Mouse (Mus musculus) hindbrain, embryonic 15.5 days (tissue): Measurements from ENCODE around the gene Hdac1. TPM values are rescaled to one million over a fixed set of nuclear protein-coding genes. Genes with fewer than 3 reads are reported as not detected.
"Not testable (repeated sequence)": the region's sequence is repeated elsewhere in the genome, so short reads cannot be mapped to it uniquely, and the experiment has no call there.

ENCODE experiments used
- ATAC-seq: fragments of 200-750 bp; cut with Nextera tagmentation; 2 replicates; pipeline ENCODE4 v1.8.0; 2017; ENCODE audit warnings: low read depth, moderate number of reproducible peaks, moderate TSS enrichment; ENCODE audit not compliant: low FRiP score
- H3K27ac ChIP-seq: fragments of 300-500 bp; sonication (generic); replicated peaks from 2 replicates; pipeline ENCODE4 v1.5.1; 2015; ENCODE audit warnings: mild to moderate bottlenecking, inconsistent platforms
- H3K27me3 ChIP-seq: fragments of 300-500 bp; sonication (generic); 2 replicates; pipeline ENCODE4 v1.6.1; 2015; ENCODE audit warnings: control low read depth, inconsistent platforms
- H3K36me3 ChIP-seq: fragments of 300-500 bp; sonication (generic); 2 replicates; pipeline ENCODE4 v1.6.1; 2015; ENCODE audit warnings: control low read depth, inconsistent platforms
- H3K4me1 ChIP-seq: fragments of 300-500 bp; sonication (generic); replicated peaks from 2 replicates; pipeline ENCODE4 v1.6.1; 2015; ENCODE audit warnings: control low read depth, inconsistent platforms
- H3K4me2 ChIP-seq: fragments of 300-500 bp; sonication (generic); 2 replicates; pipeline ENCODE4 v1.6.1; 2015; ENCODE audit warnings: moderate library complexity, mild to moderate bottlenecking, inconsistent platforms
- H3K4me3 ChIP-seq: fragments of 300-500 bp; sonication (generic); 2 replicates; pipeline ENCODE4 v1.5.1; 2015; ENCODE audit warnings: mild to moderate bottlenecking, inconsistent platforms
- H3K9ac ChIP-seq: fragments of 300-500 bp; sonication (generic); 2 replicates; pipeline ENCODE4 v1.6.1; 2015; ENCODE audit warnings: inconsistent platforms
- H3K9me3 ChIP-seq: fragments of 300-500 bp; sonication (generic); 2 replicates; pipeline ENCODE4 v1.6.1; 2016; ENCODE audit warnings: control low read depth, inconsistent platforms
- WGBS: fragments of 180-500 bp; shearing (Covaris S2); methylation state at CpG from one replicate; pipeline ENCODE4 v1.1.7; 2015; 5-methylcytosine and 5-hydroxymethylcytosine counted together
- polyA plus RNA-seq: library from polyadenylated mRNA; unstranded; fragments of >200 nt; fragmentation: Nextera tagmentation; extraction: Ambion mirVana; gene quantifications from 2 replicates; pipeline ENCODE4 v1.2.1, GENCODE M21; 2015

Hdac1 gene
- polyA plus RNA-seq, 1 experiment from 2014 or later: 84.7 TPM

GRCm38 (mm10) chr4:129556532-129557223 lies 14.2 kb upstream of the Hdac1 start:
- Histone ChIP-seq H3K36me3 (no peaks in the 10 kb centered on the region), H3K9me3 (no peaks in the 10 kb centered on the region), H3K4me1 (peaks cover 22% of the 10 kb centered on the region), H3K27ac (peak overlapping the region; percentile 86), H3K9ac (peak overlapping the region; percentile 54), H3K4me3 (peak overlapping the region; percentile 44), H3K27me3 (no peaks in the 10 kb centered on the region), H3K4me2 (peak overlapping the region; percentile 83)
- WGBS: 9% methylated on average over 32 of the region's 33 CpGs
- peak; percentile 79 for ATAC-seq

DNA sequence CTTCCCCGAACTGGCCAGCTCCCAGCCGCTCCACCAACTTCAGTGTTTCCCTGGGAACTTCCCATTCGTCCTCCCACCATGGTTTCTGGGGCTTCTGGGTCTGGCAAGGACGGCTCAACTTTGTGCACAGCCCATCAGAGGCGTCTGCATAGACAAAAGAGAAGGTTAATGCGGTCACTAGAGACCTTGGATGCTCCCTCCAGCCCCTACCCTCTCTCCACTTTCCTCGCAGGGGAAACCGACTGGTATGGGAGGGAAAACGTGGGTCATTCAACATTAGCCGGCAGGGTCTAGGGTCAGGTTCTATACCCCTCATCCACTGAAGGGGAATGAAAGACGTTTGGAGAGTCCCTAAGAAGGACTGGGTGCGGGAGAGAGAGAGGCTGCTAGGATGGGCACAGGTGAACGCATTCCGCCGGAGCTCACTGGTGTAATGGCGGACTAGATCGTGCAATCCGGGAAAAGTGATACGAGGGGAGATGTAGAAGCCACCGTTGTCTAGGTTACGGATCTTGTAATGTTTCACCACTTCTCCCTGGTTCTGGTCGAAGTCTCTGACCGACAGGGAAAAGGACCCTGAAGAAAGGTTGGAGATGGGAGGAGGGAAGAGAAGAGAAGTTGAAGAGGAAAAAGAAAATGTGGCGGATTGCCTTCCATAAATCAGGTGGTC lies 13.5 kb upstream of the Hdac1 start:
- Histone ChIP-seq H3K36me3 (no peaks in the 10 kb centered on the region), H3K4me3 (peak overlapping the region; percentile 44), H3K27me3 (no peaks in the 10 kb centered on the region), H3K9ac (peak overlapping the region; percentile 54), H3K27ac (peak overlapping the region; percentile 86), H3K4me1 (peaks cover 22% of the 10 kb centered on the region), H3K4me2 (peak overlapping the region; percentile 83), H3K9me3 (no peaks in the 10 kb centered on the region)
- peak; percentile 76 for ATAC-seq
- WGBS: under 1% methylated on average over 24 of the region's 24 CpGs

- 3% methylated on average over 16 of the region's 16 CpGs for WGBS
- peak overlapping the region; percentile 83 for H3K4me2 ChIP-seq
- no peaks in the 10 kb centered on the region for H3K9me3 ChIP-seq
- H3K27me3 ChIP-seq: no peaks in the 10 kb centered on the region
- peak overlapping the region; percentile 44 for H3K4me3 ChIP-seq
- peaks cover 22% of the 10 kb centered on the region for H3K4me1 ChIP-seq
- H3K27ac ChIP-seq: peak overlapping the region; percentile 86
- H3K9ac ChIP-seq: peak overlapping the region; percentile 54
- H3K36me3 ChIP-seq: no peaks in the 10 kb centered on the region
- peak; percentile 39; the same call in 1 of the 2 replicates for ATAC-seq
Measured at GRCm38 (mm10) chr4:129555421-129555861, 12.9 kb upstream of the Hdac1 start.

DNA sequence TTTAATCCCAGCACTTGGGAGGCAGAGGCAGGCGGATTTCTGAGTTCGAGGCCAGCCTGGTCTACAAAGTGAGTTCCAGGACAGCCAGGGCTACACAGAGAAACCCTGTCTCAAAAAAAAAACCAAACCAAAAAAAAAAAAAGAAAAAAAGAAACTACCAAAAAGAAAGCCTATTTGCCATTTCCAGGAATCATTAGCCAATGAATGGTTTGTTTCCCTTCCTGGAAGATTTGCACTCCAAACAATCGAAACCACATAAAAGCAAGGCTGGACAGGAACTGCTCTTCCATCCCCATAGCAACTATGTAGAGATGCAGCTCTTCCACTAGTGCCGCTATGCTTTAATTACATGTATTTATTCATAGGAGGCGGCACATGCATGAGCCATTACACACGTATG lies 12.0 kb upstream of the Hdac1 start:
- not testable (repeated sequence) for H3K36me3 ChIP-seq, H3K27me3 ChIP-seq, H3K9ac ChIP-seq, H3K27ac ChIP-seq, H3K9me3 ChIP-seq, H3K4me3 ChIP-seq, ATAC-seq
- 57% methylated on average over 6 of the region's 6 CpGs for WGBS
- Histone ChIP-seq H3K4me2 (peak overlapping the region; percentile 83), H3K4me1 (peaks cover 22% of the 10 kb centered on the region)

- WGBS: 63% methylated on average over 1 of the region's 1 CpGs
- Histone ChIP-seq H3K4me1 (peaks cover 8% of the 10 kb centered on the region), H3K4me2 (no peak overlapping the region), H3K9ac (no peak overlapping the region), H3K27me3 (no peaks in the 10 kb centered on the region), H3K36me3 (no peaks in the 10 kb centered on the region), H3K27ac (no peak overlapping the region), H3K4me3 (no peak overlapping the region), H3K9me3 (no peaks in the 10 kb centered on the region)
- no peak for ATAC-seq
Measured at GRCm38 (mm10) chr4:129550295-129550694, 7.8 kb upstream of the Hdac1 start.

DNA sequence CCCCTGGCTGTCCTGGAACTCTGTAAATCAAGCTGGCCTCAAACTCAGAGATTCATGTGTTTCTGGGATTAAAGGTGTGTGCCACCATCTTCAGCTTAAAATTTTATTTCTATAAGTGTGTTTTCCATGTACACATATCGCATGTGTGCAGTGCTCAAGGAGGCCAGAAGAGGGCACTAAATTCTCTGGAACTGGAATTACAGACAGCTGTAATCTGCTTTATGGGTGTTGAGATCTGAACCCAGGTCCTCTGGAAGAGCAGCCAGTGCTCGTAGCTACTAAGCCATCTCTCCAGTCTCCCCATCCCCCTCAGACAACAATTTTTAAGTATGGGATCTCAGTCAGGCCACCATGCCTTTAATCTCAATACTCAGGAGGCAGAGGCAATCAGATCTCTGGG lies 6.8 kb upstream of the Hdac1 start:
- ATAC-seq: no peak
- H3K27ac ChIP-seq: no peak overlapping the region
- no peak overlapping the region for H3K9ac ChIP-seq
- H3K36me3 ChIP-seq: no peaks in the 10 kb centered on the region
- no peaks in the 10 kb centered on the region for H3K4me1 ChIP-seq
- no peaks in the 10 kb centered on the region for H3K27me3 ChIP-seq
- H3K9me3 ChIP-seq: no peaks in the 10 kb centered on the region
- 96% methylated on average over 2 of the region's 2 CpGs for WGBS
- H3K4me2 ChIP-seq: no peak overlapping the region
- no peak overlapping the region for H3K4me3 ChIP-seq

GRCm38 (mm10) chr4:129547631-129548030 lies 5.1 kb upstream of the Hdac1 start:
- WGBS: 95% methylated on average over 4 of the region's 4 CpGs
- H3K9ac ChIP-seq, ATAC-seq, H3K4me3 ChIP-seq, H3K36me3 ChIP-seq, H3K4me2 ChIP-seq, H3K9me3 ChIP-seq, H3K4me1 ChIP-seq, H3K27me3 ChIP-seq, H3K27ac ChIP-seq: not testable (repeated sequence)

DNA sequence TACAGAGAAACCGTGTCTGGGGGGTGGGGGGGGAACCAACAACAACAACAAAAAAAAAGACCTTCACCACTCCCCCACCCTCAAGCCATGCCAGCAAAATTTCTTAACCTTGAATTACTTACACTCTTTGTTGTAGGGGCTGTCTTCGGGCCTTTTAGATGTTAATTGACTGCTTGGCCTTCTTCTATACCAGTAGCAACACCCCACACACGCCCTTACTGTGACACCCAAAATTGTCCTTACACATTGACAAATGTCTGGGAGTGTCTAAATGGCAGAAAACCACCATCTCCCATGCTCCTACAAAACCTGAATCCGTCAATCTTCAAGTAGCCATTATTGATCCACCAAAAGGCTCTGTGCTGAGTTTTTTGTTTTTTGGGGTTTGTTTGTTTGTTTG lies 1.6 kb upstream of the Hdac1 start:
- Histone ChIP-seq H3K4me1 (peaks cover 26% of the 10 kb centered on the region), H3K36me3 (0 out of 2 replicates have a peak, but pooled peaks cover 6% of the 10 kb centered on the region), H3K4me2 (no peak overlapping the region), H3K27me3 (no peaks in the 10 kb centered on the region), H3K4me3 (no peak overlapping the region), H3K9me3 (no peaks in the 10 kb centered on the region), H3K27ac (no peak overlapping the region), H3K9ac (no peak overlapping the region)
- whole genome bisulfite sequencing: 74% methylated on average over 4 of the region's 4 CpGs
- no peak for ATAC-seq

DNA sequence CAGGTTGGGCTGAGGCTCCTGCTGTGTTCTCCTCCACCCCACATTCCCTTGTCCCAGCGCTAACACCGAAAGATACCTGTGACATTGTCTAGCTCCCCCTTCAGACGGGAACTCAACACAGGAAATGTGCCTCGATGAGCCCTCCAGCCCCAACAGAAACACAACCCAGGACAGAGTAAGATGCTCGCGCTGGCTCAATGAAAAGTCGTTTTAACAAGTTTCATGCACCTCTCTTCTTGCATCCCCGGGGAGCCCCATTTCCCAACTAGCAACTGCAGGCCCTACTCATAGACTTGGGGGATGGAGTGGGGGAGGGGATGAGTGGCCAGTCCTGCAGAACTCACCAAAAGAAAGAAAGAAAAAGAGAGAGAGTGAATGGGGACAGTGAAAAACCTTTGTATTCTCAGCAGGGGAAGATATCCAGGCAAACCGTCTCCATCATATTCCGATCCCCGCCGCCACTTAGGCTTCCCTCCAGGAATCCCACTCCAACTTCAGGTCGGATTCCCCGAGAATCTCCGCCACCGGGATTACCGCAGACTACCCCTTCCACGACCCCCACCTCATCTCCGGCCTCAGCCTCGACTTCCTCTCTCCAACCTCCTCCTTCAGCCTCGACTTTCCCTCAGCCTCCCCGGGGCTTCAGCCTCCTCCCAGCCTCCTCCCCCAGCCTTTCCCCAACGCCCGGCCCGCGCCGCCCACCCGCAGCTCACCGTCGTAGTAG lies 483 bp downstream of the Hdac1 start:
- H3K4me3 ChIP-seq: peak overlapping the region; percentile 80
- no peaks in the 10 kb centered on the region for H3K27me3 ChIP-seq
- H3K27ac ChIP-seq: peak overlapping the region; percentile 74
- H3K9ac ChIP-seq: peak overlapping the region; percentile 78
- peak overlapping the region; percentile 79 for H3K4me2 ChIP-seq
- H3K9me3 ChIP-seq: no peaks in the 10 kb centered on the region
- peaks cover 26% of the 10 kb centered on the region for H3K4me1 ChIP-seq
- WGBS: 1% methylated on average over 30 of the region's 30 CpGs
- 0 out of 2 replicates have a peak, but pooled peaks cover 6% of the 10 kb centered on the region for H3K36me3 ChIP-seq
- ATAC-seq: no peak; the same call in 1 of the 2 replicates

- Histone ChIP-seq H3K9ac (no peak overlapping the region), H3K9me3 (no peaks in the 10 kb centered on the region), H3K27me3 (no peaks in the 10 kb centered on the region), H3K4me1 (peaks cover 26% of the 10 kb centered on the region), H3K4me3 (no peak overlapping the region), H3K36me3 (0 out of 2 replicates have a peak, but pooled peaks cover 6% of the 10 kb centered on the region), H3K4me2 (no peak overlapping the region), H3K27ac (no peak overlapping the region)
- ATAC-seq: no peak
- 82% methylated on average over 6 of the region's 6 CpGs for WGBS
Measured at GRCm38 (mm10) chr4:129540012-129540411, 2.5 kb downstream of the Hdac1 start.

DNA sequence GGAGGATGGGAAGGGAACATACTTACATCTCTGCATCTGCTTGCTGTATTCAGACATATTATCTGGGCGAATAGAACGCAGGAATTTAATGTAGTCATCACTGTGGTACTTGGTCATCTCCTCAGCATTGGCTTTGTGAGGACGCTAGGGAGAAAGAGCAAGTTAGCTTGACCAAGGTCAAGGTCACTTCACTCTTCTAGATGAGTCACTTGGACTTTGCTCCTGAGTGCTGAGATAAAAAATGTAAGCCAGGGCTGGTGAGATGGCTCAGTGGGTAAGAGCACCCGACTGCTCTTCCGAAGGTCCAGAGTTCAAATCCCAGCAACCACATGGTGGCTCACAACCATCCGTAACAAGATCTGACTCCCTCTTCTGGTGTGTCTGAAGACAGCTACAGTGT lies 13.6 kb downstream of the Hdac1 start:
- not testable (repeated sequence) for H3K4me1 ChIP-seq, H3K9me3 ChIP-seq, H3K27ac ChIP-seq, H3K4me2 ChIP-seq, H3K27me3 ChIP-seq, H3K4me3 ChIP-seq, ATAC-seq, H3K9ac ChIP-seq
- H3K36me3 ChIP-seq: peaks cover 54% of the 10 kb centered on the region
- WGBS: 92% methylated on average over 6 of the region's 6 CpGs

GRCm38 (mm10) chr4:129525889-129526288 lies 16.6 kb downstream of the Hdac1 start:
- H3K27me3 ChIP-seq: no peaks in the 10 kb centered on the region
- no peaks in the 10 kb centered on the region for H3K9me3 ChIP-seq
- 93% methylated on average over 3 of the region's 3 CpGs for WGBS
- no peak for ATAC-seq
- no peak overlapping the region for H3K4me2 ChIP-seq
- H3K9ac ChIP-seq: no peak overlapping the region
- H3K36me3 ChIP-seq: peaks cover 65% of the 10 kb centered on the region
- no peaks in the 10 kb centered on the region for H3K4me1 ChIP-seq
- no peak overlapping the region for H3K4me3 ChIP-seq
- H3K27ac ChIP-seq: no peak overlapping the region
